ENCODE assay signal across 7 mouse cellular contexts in the genomic region with DNA sequence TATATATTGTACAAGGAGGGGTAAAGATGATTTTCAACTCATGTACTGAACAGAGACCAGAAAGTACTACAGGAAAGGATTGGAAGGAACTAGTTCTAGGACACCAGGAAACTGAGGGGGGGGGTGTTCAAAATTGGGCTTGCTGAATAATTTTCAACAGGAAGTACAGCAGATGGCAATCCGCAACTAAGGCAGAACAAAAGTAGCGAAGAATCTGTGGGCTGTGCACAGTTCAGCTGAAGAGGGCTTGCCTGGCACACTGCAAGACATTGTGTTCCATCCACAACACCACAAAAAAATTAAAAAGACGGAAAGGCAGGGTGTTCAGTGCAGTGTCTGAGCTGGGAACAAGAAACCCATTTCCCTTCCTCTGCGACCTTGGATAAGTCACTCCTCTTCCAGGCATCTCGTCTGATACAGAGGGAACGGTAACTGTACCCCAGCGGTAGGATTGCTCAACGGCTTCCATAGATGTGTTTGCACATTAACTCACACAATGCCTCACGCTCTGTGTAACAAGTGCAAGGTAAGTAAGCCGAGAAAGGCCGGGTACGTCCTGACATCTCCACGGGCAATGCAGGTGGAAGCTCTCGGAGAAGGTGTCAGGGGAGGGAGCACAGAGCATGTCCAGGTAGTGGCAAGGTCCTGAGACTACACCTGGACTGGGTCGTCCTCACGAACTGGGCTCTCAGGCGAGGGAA. TPM values are rescaled to one million over a fixed set of nuclear protein-coding genes. Genes with fewer than 3 reads are reported as not detected.
DNase-seq lines count a peak whose midpoint lies in the region; ATAC-seq and TF ChIP-seq lines count a peak whose summit lies in the region.

No protein-coding gene starts in this region.

- peak; percentile 60 for DNase-seq in 416B (ENCODE audit: low read depth)
- peak; percentile 17 for DNase-seq in CD4-positive helper T cell, adult 2 months (ENCODE audit: low read depth, low spot score)
- DNase-seq in embryo, embryonic 11.5 days (ENCODE audit: low read depth, low spot score), result peak; percentile 5
- peak; percentile 41 for DNase-seq in layer of hippocampus, adult 11-12 months (ENCODE audit: low spot score)
- peak; percentile 37 for DNase-seq in lung, embryonic 14.5 days
- peak; percentile 10 to 53 for DNase-seq in right cerebral cortex, postnatal 36 days (ENCODE audit: low spot score in 2 of 2)

- H3K9ac ChIP-seq in heart, embryonic 14.5 days (ENCODE audit: low read length), result peak overlapping the region; percentile 93
- H3K9ac ChIP-seq in lung, embryonic 14.5 days, result peak overlapping the region; percentile 76

- H3K4me1 ChIP-seq in heart, embryonic 14.5 days (ENCODE audit: control insufficient read depth in 2 of 2, insufficient read depth in 2 of 2, low read length in 2 of 2), result peaks cover 7 to 10% of the 10 kb centered on the region in 2 experiments
- peaks cover 11% of the 10 kb centered on the region for H3K4me1 ChIP-seq in lung, embryonic 14.5 days (ENCODE audit: insufficient read depth)

- H3K27me3 ChIP-seq in heart, embryonic 14.5 days (ENCODE audit: control insufficient read depth, insufficient read depth, low read length), result no peaks in the 10 kb centered on the region
- H3K27me3 ChIP-seq in lung, embryonic 14.5 days (ENCODE audit: insufficient read depth, low read length), result no peaks in the 10 kb centered on the region

- peak overlapping the region in 1 of 2 experiments; percentile 70; a peak in 1 of 4 replicates for H3K27ac ChIP-seq in heart, embryonic 14.5 days (replicated peaks in 1 of 2; ENCODE audit: control insufficient read depth in 1 of 2, insufficient read depth in 1 of 2, low read depth in 2 of 2, low read length in 2 of 2)
- H3K27ac ChIP-seq in lung, embryonic 14.5 days (ENCODE audit: low read depth), result peak overlapping the region; percentile 76; the same call in 1 of the 2 replicates

- H3K4me2 ChIP-seq in heart, embryonic 14.5 days (ENCODE audit: low read length), result peak overlapping the region; percentile 91
- H3K4me2 ChIP-seq in lung, embryonic 14.5 days, result peak overlapping the region; percentile 83

- TF ChIP-seq CTCF in lung, embryonic 14.5 days (IDR thresholded peaks at IDR 0.05; ENCODE audit: low read depth), result no peak; the same call in 1 of the 2 replicates

- 8% methylated on average over 17 of the region's 17 CpGs for WGBS in heart, embryonic 14.5 days
- 3% methylated on average over 17 of the region's 17 CpGs for WGBS in lung, embryonic 14.5 days

- peak overlapping the region; percentile 82 to 96 for H3K4me3 ChIP-seq in heart, embryonic 14.5 days (ENCODE audit: control insufficient read depth in 1 of 2, insufficient read depth in 1 of 2, low read depth in 1 of 2, low read length in 2 of 2)
- H3K4me3 ChIP-seq in lung, embryonic 14.5 days (ENCODE audit: low read depth, low read length), result peak overlapping the region; percentile 76

- no peaks in the 10 kb centered on the region for H3K9me3 ChIP-seq in heart, embryonic 14.5 days (ENCODE audit: control insufficient read depth, low read length)
- H3K9me3 ChIP-seq in lung, embryonic 14.5 days (ENCODE audit: low read depth, low read length), result no peaks in the 10 kb centered on the region

- ATAC-seq in heart, embryonic 14.5 days (ENCODE audit: insufficient number of reproducible peaks, insufficient read depth, low FRiP score, low read depth), result peak; percentile 23; the same call in 1 of the 2 replicates
- ATAC-seq in lung, embryonic 14.5 days (ENCODE audit: insufficient read depth), result peak; percentile 38

- no peaks in the 10 kb centered on the region for H3K36me3 ChIP-seq in heart, embryonic 14.5 days (ENCODE audit: control insufficient read depth, insufficient read depth, low read length)
- no peaks in the 10 kb centered on the region for H3K36me3 ChIP-seq in lung, embryonic 14.5 days (ENCODE audit: insufficient read depth)

RNA-seq across cellular contexts. Expression of gene Exoc6b, which starts 0.8 kb away (rescaled TPM):
- polyA plus RNA-seq in heart, embryonic 14.5 days (2014; fragmentation: Nextera tagmentation; extraction: Ambion mirVana), result 21.2 and 22.2 TPM in 2 replicates
- polyA plus RNA-seq in lung, embryonic 14.5 days (2014; fragmentation: Nextera tagmentation; extraction: Ambion mirVana), result 40.4 and 40.7 TPM in 2 replicates

Comparison
In these comparisons a context has a peak if more than half of its experiments do, and no peak if none do; other contexts are left out.
1. DNase-seq: peak in every context shown above with its lines; median percentile 60 in 416B; 41 in layer of hippocampus, adult 11-12 months; 37 in lung, embryonic 14.5 days; 32 in right cerebral cortex, postnatal 36 days; 17 in CD4-positive helper T cell, adult 2 months; 5 in embryo, embryonic 11.5 days.